In the genomic region with DNA sequence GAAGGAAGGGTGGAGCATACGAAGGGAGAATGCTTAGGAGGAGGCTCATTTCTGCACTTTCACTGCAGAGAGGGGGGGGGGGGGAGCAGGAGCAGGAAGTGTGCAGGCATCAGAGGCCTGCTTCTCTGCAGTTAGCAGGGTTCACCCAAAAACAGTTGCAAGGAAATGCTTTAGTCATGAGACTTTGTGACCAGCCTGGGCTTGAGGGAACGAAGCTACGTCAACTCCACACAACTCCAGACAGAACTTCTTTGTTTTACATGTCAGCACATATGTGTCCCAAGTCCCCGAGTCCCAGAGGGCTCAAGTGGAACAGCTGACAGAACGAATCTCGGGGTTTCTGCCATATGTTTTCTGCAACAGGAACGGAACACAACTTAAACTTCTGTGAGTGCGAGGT, we compare ENCODE assay signal across 8 mouse cellular contexts.
DNase-seq lines count a peak whose midpoint lies in the region; ATAC-seq and TF ChIP-seq lines count a peak whose summit lies in the region.

No protein-coding gene starts in this region.

- no peak overlapping the region for H3K4me2 ChIP-seq in heart, embryonic 11.5 days
- no peak overlapping the region for H3K4me2 ChIP-seq in liver, embryonic 16.5 days (ENCODE audit: low read depth, low read length)

- no peak for TF ChIP-seq CTCF in gastrocnemius, adult 2 months (IDR thresholded peaks at IDR 0.05)

- 48% methylated on average over 8 of the region's 8 CpGs for WGBS in heart, embryonic 11.5 days (ENCODE audit: insufficient replicate concordance)
- WGBS in liver, embryonic 16.5 days (ENCODE audit: insufficient replicate concordance): 16% methylated on average over 8 of the region's 8 CpGs

- ATAC-seq in heart, embryonic 11.5 days (replicated peaks; ENCODE audit: insufficient number of reproducible peaks, low FRiP score, low TSS enrichment): no peak
- ATAC-seq in liver, embryonic 16.5 days (ENCODE audit: low read depth): peak; percentile 45; the same call in 1 of the 2 replicates

- no peak overlapping the region for H3K4me3 ChIP-seq in gastrocnemius, adult 2 months
- no peak overlapping the region for H3K4me3 ChIP-seq in heart, embryonic 11.5 days (ENCODE audit: low read depth, low read length)
- no peak overlapping the region for H3K4me3 ChIP-seq in liver, embryonic 16.5 days (ENCODE audit: low read depth, low read length)

- no peaks in the 10 kb centered on the region for H3K9me3 ChIP-seq in heart, embryonic 11.5 days (replicated peaks; ENCODE audit: control insufficient read depth, low read length)
- no peaks in the 10 kb centered on the region for H3K9me3 ChIP-seq in liver, embryonic 16.5 days (replicated peaks; ENCODE audit: control insufficient read depth, low read length)

- peaks cover 40% of the 10 kb centered on the region for H3K4me1 ChIP-seq in heart, embryonic 11.5 days (ENCODE audit: control insufficient read depth, insufficient read depth, low read length)
- peaks cover 5% of the 10 kb centered on the region; the same call in 1 of the 2 replicates for H3K4me1 ChIP-seq in liver, embryonic 16.5 days (ENCODE audit: control insufficient read depth, low read depth, low read length)

- no peaks in the 10 kb centered on the region for H3K27me3 ChIP-seq in heart, embryonic 11.5 days (ENCODE audit: control insufficient read depth, insufficient read depth, low read length)
- no peaks in the 10 kb centered on the region for H3K27me3 ChIP-seq in liver, embryonic 16.5 days (ENCODE audit: control insufficient read depth, insufficient read depth, low read depth, low read length)

- DNase-seq in gastrocnemius, adult 2 months: no peak
- DNase-seq in gastrocnemius, postnatal 4 days (ENCODE audit: low spot score in 2 of 2): no peak
- peak; percentile 85 for DNase-seq in CD4-positive helper T cell, adult 2 months (ENCODE audit: low read depth, low spot score)
- no peak for DNase-seq in left cerebral cortex, adult 8-10 months (ENCODE audit: low spot score in 2 of 2)
- no peak for DNase-seq in embryo, embryonic 9.5 days (ENCODE audit: extremely low spot score)
- no peak for DNase-seq in left cerebral cortex, postnatal 4 days

- H3K27ac ChIP-seq in gastrocnemius, adult 2 months: peak overlapping the region; percentile 69
- peak overlapping the region; percentile 70 for H3K27ac ChIP-seq in heart, embryonic 11.5 days (ENCODE audit: low read depth, low read length)
- peak overlapping the region; percentile 57 for H3K27ac ChIP-seq in liver, embryonic 16.5 days (ENCODE audit: low read length)

- H3K36me3 ChIP-seq in heart, embryonic 11.5 days (ENCODE audit: control insufficient read depth, insufficient read depth, low read length): no peaks in the 10 kb centered on the region
- no peaks in the 10 kb centered on the region for H3K36me3 ChIP-seq in liver, embryonic 16.5 days (ENCODE audit: control insufficient read depth, insufficient read depth)

- H3K9ac ChIP-seq in heart, embryonic 11.5 days (ENCODE audit: low read depth, low read length): 0 out of 2 replicates have a peak overlapping the region, but pooled peaks have one; percentile 5
- no peak overlapping the region for H3K9ac ChIP-seq in liver, embryonic 16.5 days (ENCODE audit: low read depth, low read length)

- intact Hi-C loops in gastrocnemius, adult 2 months (cut with DNase I): no loop called here
- intact Hi-C loops in left cerebral cortex, postnatal 4 days (cut with DNase I): no loop called here
